Mouse (Mus musculus): ENCODE results near the gene Krtap28-13.

GRCm38 (mm10) chr1:83015329-83015879 is 45.3 kb upstream of the Krtap28-13 start:
- no peak for TF ChIP-seq GATA1 (IDR thresholded peaks at IDR 0.05; ENCODE audit: low read length)
- no peak for TF ChIP-seq TAL1 (IDR thresholded peaks at IDR 0.05; ENCODE audit: low read length)
